Mouse (Mus musculus): Measurements from ENCODE around the gene Olfr1463. TPM values are rescaled to one million over a fixed set of nuclear protein-coding genes. Genes with fewer than 3 reads are reported as not detected.

Gene Olfr1463
- polyA plus RNA-seq (2017; shearing (Covaris generic)), result not detected

DNA sequence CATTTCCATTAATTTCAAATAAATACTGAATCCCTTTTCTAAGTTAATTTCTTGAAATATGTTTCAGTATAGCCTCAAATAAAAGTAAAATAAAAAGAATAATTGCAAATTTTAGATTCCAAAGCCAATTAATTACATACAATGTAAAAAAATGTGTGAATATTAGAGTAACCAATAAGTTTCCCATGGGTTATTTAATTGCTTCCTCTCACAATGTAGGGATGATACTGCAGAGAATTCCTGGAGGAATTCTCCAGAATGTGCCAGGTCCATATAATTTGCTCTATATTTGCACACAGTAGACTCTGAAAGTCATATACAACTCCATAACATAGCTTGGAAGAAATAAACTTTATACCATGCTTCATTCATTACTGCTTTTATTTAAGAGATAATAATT, at the start of gene Olfr1463:
Olfr1463 (plus strand) TSS at position 301 of the 400 bp plus-strand sequence.

DNA sequence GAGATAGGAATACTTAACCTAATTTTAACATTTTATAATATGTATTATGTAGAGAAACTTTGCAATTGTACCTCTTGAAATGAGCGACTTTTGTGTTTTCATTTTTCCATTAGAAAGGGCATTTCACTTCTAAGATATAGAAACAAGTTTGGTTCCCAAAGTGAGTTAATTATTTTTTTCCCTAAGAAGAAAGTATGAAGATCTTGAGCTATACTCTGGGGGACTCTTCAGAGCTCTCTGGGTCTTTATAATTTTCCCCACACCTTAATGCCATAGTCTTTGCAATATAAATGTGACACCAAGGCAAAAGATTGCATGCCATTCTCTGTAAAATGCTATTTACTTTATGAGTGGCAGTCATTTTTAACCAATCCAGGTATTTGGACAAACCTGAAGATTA, 45.7 kb upstream of the Olfr1463 start, which contains the start of gene Olfr1462:
Olfr1462 (plus strand) TSS at position 301 of the 400 bp plus-strand sequence.

Other genes starting within 250 kb of the Olfr1463 start
- not detected for gene Olfr1451, start 236.3 kb upstream of the Olfr1463 start, polyA plus RNA-seq (2017; shearing (Covaris generic))
- gene Olfr1453, start 203.0 kb upstream of the Olfr1463 start, polyA plus RNA-seq (2017; shearing (Covaris generic)), result 0.32 TPM
- gene Olfr1454, start 170.7 kb upstream of the Olfr1463 start, polyA plus RNA-seq (2017; shearing (Covaris generic)), result not detected
- not detected for gene Olfr1457, start 133.4 kb upstream of the Olfr1463 start, polyA plus RNA-seq (2017; shearing (Covaris generic))
- not detected for gene Olfr1458, start 124.6 kb upstream of the Olfr1463 start, polyA plus RNA-seq (2017; shearing (Covaris generic))
- gene Olfr1459, start 81.8 kb upstream of the Olfr1463 start, polyA plus RNA-seq (2017; shearing (Covaris generic)), result not detected
- not detected for gene Olfr1461, start 68.3 kb upstream of the Olfr1463 start, polyA plus RNA-seq (2017; shearing (Covaris generic))
- gene Olfr1462, start 45.6 kb upstream of the Olfr1463 start, polyA plus RNA-seq (2017; shearing (Covaris generic)), result not detected
- not detected for gene Olfr1465, start 84.2 kb downstream of the Olfr1463 start, polyA plus RNA-seq (2017; shearing (Covaris generic))
- gene Olfr1466, start 107.5 kb downstream of the Olfr1463 start, polyA plus RNA-seq (2017; shearing (Covaris generic)), result not detected
- gene Olfr1467, start 130.9 kb downstream of the Olfr1463 start, polyA plus RNA-seq (2017; shearing (Covaris generic)), result not detected
- gene Olfr1469, start 176.5 kb downstream of the Olfr1463 start, polyA plus RNA-seq (2017; shearing (Covaris generic)), result not detected
- gene Olfr1471, start 212.1 kb downstream of the Olfr1463 start, polyA plus RNA-seq (2017; shearing (Covaris generic)), result not detected
- not detected for gene Olfr1472, start 224.8 kb downstream of the Olfr1463 start, polyA plus RNA-seq (2017; shearing (Covaris generic))
- gene Olfr1474, start 238.2 kb downstream of the Olfr1463 start, polyA plus RNA-seq (2017; shearing (Covaris generic)), result not detected
- gene Olfr1475, start 248.9 kb downstream of the Olfr1463 start, polyA plus RNA-seq (2017; shearing (Covaris generic)), result not detected